Mouse (Mus musculus): ENCODE measurements around the gene Fam24a. TPM values are rescaled to one million over a fixed set of nuclear protein-coding genes. Genes with fewer than 3 reads are reported as not detected.

Gene Fam24a
- polyA plus RNA-seq, 1 experiment from 2014 or later, result 0.31 TPM

DNA sequence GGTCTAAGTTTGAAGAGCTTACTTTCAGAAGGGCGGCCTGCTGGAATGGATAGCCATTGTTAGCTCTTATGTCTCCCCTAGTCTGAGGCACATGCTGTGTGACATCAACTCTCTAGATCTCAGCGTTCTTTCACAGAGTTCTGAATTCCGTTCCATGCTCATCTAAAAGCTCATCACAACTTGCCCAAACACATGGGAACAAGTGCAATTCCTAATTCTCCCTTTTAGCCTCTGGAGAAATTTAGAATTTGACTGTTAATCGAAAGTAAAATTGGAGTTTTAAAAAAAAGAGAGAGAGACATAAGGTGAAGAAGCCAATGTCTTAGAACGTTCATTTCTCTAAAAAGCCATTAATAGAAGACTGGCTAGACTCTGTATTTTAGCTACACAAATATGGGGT lies 4.2 kb upstream of the Fam24a start, which contains the start of gene Fam24b:
Gene Fam24b, minus strand, starts transcription at position 101 of the 400 bp plus-strand sequence.
- 90% methylated on average over 5 of the region's 5 CpGs for WGBS
- H3K9ac ChIP-seq (ENCODE audit: low read depth, low read length), result no peak within 1 kb of the TSS
- H3K36me3 ChIP-seq (ENCODE audit: control insufficient read depth, insufficient read depth, low read length), result no peaks in the 10 kb centered on the region
- DNase-seq (ENCODE audit: low spot score) (no peak), ATAC-seq (ENCODE audit: low read depth) (no peak)
- no peaks in the 10 kb centered on the region for H3K9me3 ChIP-seq (ENCODE audit: control insufficient read depth, low read length)
- H3K27me3 ChIP-seq (replicated peaks; ENCODE audit: control insufficient read depth, insufficient read depth, low read length), result no peaks in the 10 kb centered on the region
- H3K4me1 ChIP-seq (ENCODE audit: control insufficient read depth, insufficient read depth, low read length), result no peaks in the 10 kb centered on the region
- no peak within 1 kb of the TSS for H3K27ac ChIP-seq (replicated peaks; ENCODE audit: low read depth, low read length)
- H3K4me3 ChIP-seq (ENCODE audit: low read depth, low read length), result no peak within 1 kb of the TSS
- H3K4me2 ChIP-seq (ENCODE audit: low read depth, low read length), result no peak within 1 kb of the TSS

DNA sequence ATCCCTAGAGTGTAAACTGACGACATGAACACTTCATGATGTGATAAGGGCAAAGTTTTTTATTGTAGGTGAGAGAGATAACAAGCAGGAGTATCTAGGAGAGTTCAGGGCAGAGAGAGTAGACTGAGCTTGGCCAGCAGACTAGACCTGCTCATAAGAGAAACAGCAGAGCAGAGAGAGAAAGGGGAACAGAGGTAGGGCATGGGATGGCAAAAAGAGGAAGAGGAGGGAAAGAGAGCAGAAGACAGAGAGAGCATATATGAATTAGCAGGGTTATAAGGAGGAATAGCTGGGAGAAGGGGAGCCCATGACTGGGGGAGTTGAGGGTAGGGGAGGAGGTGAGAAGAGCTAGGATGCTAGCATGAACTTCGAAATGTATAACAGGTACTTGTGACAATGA lies 2.0 kb upstream of the Fam24a start:
- Histone ChIP-seq H3K9me3 (ENCODE audit: control insufficient read depth, low read length) (no peaks in the 10 kb centered on the region), H3K4me1 (ENCODE audit: control insufficient read depth, insufficient read depth, low read length) (no peaks in the 10 kb centered on the region), H3K27me3 (replicated peaks; ENCODE audit: control insufficient read depth, insufficient read depth, low read length) (no peaks in the 10 kb centered on the region), H3K9ac (ENCODE audit: low read depth, low read length) (no peak overlapping the region), H3K4me3 (ENCODE audit: low read depth, low read length) (no peak overlapping the region), H3K4me2 (ENCODE audit: low read depth, low read length) (no peak overlapping the region), H3K36me3 (ENCODE audit: control insufficient read depth, insufficient read depth, low read length) (no peaks in the 10 kb centered on the region), H3K27ac (replicated peaks; ENCODE audit: low read depth, low read length) (no peak overlapping the region)
- DNase-seq (ENCODE audit: low spot score), result no peak
- WGBS, result 71% methylated on average over 2 of the region's 2 CpGs
- no peak for ATAC-seq (ENCODE audit: low read depth)

DNA sequence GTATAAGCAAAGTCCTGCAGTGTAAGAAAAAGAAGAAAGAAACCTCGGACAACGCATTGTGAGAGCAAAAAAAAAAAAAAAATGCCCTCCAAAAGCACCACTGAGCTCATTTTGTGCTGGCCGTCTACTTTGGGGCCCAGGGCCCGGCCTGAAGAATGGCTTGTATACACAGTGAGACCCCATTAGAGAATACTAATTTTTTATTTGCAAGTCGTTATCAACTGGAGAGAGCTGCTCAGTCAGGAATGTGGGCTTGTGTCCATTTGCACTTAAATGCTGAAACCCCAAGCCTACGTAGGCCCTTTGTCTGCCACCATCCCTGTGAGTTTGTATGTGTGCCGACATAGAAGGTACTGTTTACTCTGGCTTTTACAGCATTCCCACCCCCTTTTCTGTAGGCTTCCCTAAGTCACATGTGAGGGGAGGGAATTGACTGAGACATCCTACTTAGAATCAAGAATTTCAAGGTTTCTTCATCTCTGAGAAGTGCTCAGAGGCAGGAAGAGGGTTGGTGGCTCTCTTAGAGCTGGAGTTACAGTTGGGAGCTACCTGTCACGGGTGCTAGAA lies 3.9 kb downstream of the Fam24a start:
- Histone ChIP-seq H3K27me3 (replicated peaks; ENCODE audit: control insufficient read depth, insufficient read depth, low read length) (no peaks in the 10 kb centered on the region), H3K36me3 (ENCODE audit: control insufficient read depth, insufficient read depth, low read length) (peaks cover 22% of the 10 kb centered on the region), H3K27ac (replicated peaks; ENCODE audit: low read depth, low read length) (no peak overlapping the region), H3K4me2 (ENCODE audit: low read depth, low read length) (no peak overlapping the region), H3K9me3 (ENCODE audit: control insufficient read depth, low read length) (no peaks in the 10 kb centered on the region), H3K9ac (ENCODE audit: low read depth, low read length) (no peak overlapping the region), H3K4me1 (ENCODE audit: control insufficient read depth, insufficient read depth, low read length) (no peaks in the 10 kb centered on the region), H3K4me3 (ENCODE audit: low read depth, low read length) (no peak overlapping the region)
- no peak for ATAC-seq (ENCODE audit: low read depth)
- WGBS, result 59% methylated on average over 8 of the region's 8 CpGs
- DNase-seq (ENCODE audit: low spot score), result no peak

DNA sequence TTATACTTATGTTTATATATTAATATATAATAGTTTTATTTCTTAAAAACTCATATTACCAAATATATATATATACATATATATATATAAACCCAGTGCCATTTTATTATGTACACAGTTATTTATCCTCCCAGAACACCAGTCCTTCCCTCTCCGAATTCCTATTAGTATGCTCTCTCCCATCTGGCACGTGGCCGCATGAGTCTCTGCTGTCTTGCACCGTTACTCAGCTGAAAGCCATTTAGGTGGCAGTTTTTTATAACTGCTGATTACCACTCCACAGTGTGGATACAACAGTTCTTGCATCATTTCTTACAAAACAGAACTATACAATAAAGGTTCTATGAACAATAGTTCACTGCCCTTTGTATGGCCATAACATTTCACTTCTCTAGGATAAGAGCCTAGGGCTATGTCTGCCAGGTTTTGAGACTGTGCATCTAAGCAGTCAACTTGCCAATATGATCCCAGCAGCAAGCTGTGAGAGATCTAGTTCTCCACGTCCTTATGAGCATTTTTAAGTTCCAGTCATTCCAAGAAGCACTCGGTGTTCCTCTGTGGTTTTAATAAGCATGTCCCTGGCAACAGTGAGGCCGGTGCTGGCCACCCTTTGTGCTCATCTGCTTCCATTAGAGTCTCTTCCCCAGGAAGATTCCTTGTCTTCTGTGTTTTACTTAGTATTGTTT lies 12.3 kb downstream of the Fam24a start:
- peaks cover 75% of the 10 kb centered on the region for H3K36me3 ChIP-seq (ENCODE audit: control insufficient read depth, insufficient read depth, low read length)
- H3K4me1 ChIP-seq (ENCODE audit: control insufficient read depth, insufficient read depth, low read length), result no peaks in the 10 kb centered on the region
- H3K9ac ChIP-seq (ENCODE audit: low read depth, low read length), result no peak overlapping the region
- no peak overlapping the region for H3K27ac ChIP-seq (replicated peaks; ENCODE audit: low read depth, low read length)
- no peaks in the 10 kb centered on the region for H3K9me3 ChIP-seq (ENCODE audit: control insufficient read depth, low read length)
- no peaks in the 10 kb centered on the region for H3K27me3 ChIP-seq (replicated peaks; ENCODE audit: control insufficient read depth, insufficient read depth, low read length)
- H3K4me3 ChIP-seq (ENCODE audit: low read depth, low read length), result no peak overlapping the region
- DNase-seq (ENCODE audit: low spot score) (no peak), ATAC-seq (ENCODE audit: low read depth) (no peak)
- 77% methylated on average over 7 of the region's 7 CpGs for WGBS
- no peak overlapping the region for H3K4me2 ChIP-seq (ENCODE audit: low read depth, low read length)

DNA sequence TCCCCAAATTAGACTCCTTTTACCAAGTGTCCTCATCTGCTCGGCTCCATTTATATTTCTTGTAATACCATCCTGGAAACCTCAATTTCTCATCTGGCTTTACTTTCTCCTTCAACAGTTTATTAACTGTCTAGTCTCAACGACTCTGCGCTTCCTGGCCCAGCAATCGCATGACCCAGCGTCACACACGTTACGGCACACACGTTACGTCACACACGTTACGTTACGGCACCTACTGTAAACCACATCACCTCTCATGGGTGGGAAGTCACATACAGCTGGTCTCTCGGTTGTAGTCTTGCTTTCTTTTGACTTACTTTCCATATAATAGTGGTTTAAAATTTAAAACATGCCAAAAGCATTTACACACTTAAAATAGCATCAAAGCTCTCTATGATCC lies 22.4 kb downstream of the Fam24a start:
- peaks cover 65% of the 10 kb centered on the region for H3K36me3 ChIP-seq (ENCODE audit: control insufficient read depth, insufficient read depth, low read length)
- H3K4me1 ChIP-seq (ENCODE audit: control insufficient read depth, insufficient read depth, low read length), result 0 out of 2 replicates have a peak, but pooled peaks cover 2% of the 10 kb centered on the region
- WGBS, result 96% methylated on average over 13 of the region's 13 CpGs
- ATAC-seq (ENCODE audit: low read depth) (no peak), DNase-seq (ENCODE audit: low spot score) (no peak)
- H3K4me3 ChIP-seq (ENCODE audit: low read depth, low read length), result no peak overlapping the region
- no peak overlapping the region for H3K4me2 ChIP-seq (ENCODE audit: low read depth, low read length)
- no peak overlapping the region for H3K27ac ChIP-seq (replicated peaks; ENCODE audit: low read depth, low read length)
- H3K9ac ChIP-seq (ENCODE audit: low read depth, low read length), result no peak overlapping the region
- no peaks in the 10 kb centered on the region for H3K27me3 ChIP-seq (replicated peaks; ENCODE audit: control insufficient read depth, insufficient read depth, low read length)
- no peaks in the 10 kb centered on the region for H3K9me3 ChIP-seq (ENCODE audit: control insufficient read depth, low read length)

DNA sequence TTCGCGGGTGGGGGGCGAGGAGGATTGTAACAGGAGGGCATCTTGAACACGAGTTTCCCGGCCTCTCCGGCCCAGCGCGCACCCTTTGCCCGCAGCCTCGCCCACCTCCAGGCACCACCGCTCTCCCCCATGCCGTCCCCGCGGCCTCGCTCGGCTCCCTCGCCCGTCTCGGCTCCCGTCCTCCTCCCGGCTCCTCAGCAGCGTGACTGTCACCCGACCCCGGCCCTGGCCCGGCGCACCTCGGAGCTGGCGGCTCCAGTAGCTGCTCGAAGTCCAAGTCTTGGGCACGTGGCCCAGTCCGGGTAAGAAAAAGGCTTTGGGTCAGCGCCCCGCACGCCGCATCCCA lies 28.6 kb downstream of the Fam24a start:
- WGBS, result under 1% methylated on average over 34 of the region's 35 CpGs
- peaks cover 20% of the 10 kb centered on the region for H3K36me3 ChIP-seq (ENCODE audit: control insufficient read depth, insufficient read depth, low read length)

DNA sequence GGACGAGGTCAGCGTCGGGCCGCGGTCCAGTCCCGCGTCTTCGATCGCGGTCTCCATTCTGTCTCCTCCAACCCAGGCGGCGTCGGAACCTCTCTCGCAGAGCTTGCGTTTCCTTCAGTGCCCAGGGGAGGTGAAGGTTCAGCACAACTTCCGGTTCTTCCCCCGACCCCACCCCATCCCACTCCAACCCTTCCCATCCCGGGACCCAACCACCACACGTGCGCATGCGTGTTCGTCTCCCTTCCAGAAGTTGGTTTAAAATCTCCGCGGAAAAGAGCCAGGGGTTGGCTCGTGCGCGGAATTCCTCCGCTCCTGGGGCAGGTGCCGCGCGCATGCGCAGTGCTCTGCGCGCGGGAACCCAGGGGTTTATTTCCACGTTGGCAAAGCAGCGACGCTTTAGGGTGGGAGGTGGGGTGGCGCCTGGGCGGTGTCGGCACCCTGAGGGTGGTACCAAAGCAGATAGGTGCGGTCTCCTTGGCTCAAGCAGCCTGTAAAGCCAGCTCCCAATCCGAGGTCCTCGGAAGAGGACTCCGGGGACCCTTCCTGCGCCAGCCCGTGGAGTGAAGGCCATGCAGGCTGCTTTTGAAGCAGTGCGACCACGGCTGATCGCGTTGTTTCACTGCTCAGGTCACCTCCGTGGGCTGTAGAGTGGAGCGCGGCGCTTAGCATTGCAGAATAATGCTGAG lies 29.1 kb downstream of the Fam24a start, which contains the start of gene 2310057M21Rik:
Gene 2310057M21Rik, minus strand, starts transcription at position 145 of the 686 bp plus-strand sequence.
- H3K4me3 ChIP-seq (ENCODE audit: low read depth, low read length), result peak within 1 kb of the TSS; percentile 87
- peak; percentile 98 for ATAC-seq (ENCODE audit: low read depth)
- WGBS, result under 1% methylated on average over 49 of the region's 55 CpGs
- H3K27me3 ChIP-seq (replicated peaks; ENCODE audit: control insufficient read depth, insufficient read depth, low read length), result no peaks in the 10 kb centered on the region
- peak within 1 kb of the TSS; percentile 92 for H3K9ac ChIP-seq (ENCODE audit: low read depth, low read length)
- H3K4me1 ChIP-seq (ENCODE audit: control insufficient read depth, insufficient read depth, low read length), result peaks cover 12% of the 10 kb centered on the region
- peaks cover 15% of the 10 kb centered on the region for H3K36me3 ChIP-seq (ENCODE audit: control insufficient read depth, insufficient read depth, low read length)
- DNase-seq (ENCODE audit: low spot score), result peak; percentile 99
- no peaks in the 10 kb centered on the region for H3K9me3 ChIP-seq (ENCODE audit: control insufficient read depth, low read length)
- H3K27ac ChIP-seq (replicated peaks; ENCODE audit: low read depth, low read length), result peak within 1 kb of the TSS; percentile 88
- H3K4me2 ChIP-seq (ENCODE audit: low read depth, low read length), result peak within 1 kb of the TSS; percentile 81

More for the DNA sequence above, 28.6 kb downstream of the Fam24a start:
- H3K4me2 ChIP-seq (ENCODE audit: low read depth, low read length), result peak overlapping the region; percentile 81
- H3K27ac ChIP-seq (replicated peaks; ENCODE audit: low read depth, low read length), result peak overlapping the region; percentile 87
- H3K9me3 ChIP-seq (ENCODE audit: control insufficient read depth, low read length), result no peaks in the 10 kb centered on the region
- ATAC-seq (ENCODE audit: low read depth) (peak; percentile 77), DNase-seq (ENCODE audit: low spot score) (no peak)
- H3K4me1 ChIP-seq (ENCODE audit: control insufficient read depth, insufficient read depth, low read length), result peaks cover 12% of the 10 kb centered on the region
- peak overlapping the region; percentile 92 for H3K9ac ChIP-seq (ENCODE audit: low read depth, low read length)
- peak overlapping the region; percentile 87 for H3K4me3 ChIP-seq (ENCODE audit: low read depth, low read length)
- H3K27me3 ChIP-seq (replicated peaks; ENCODE audit: control insufficient read depth, insufficient read depth, low read length), result no peaks in the 10 kb centered on the region

GRCm38 (mm10) chr7:131364131-131364530 lies 30.5 kb downstream of the Fam24a start:
- Histone ChIP-seq H3K9me3 (ENCODE audit: control insufficient read depth, low read length) (no peaks in the 10 kb centered on the region), H3K36me3 (ENCODE audit: control insufficient read depth, insufficient read depth, low read length) (peaks cover 3% of the 10 kb centered on the region; the same call in 1 of the 2 replicates), H3K4me3 (ENCODE audit: low read depth, low read length) (no peak overlapping the region), H3K9ac (ENCODE audit: low read depth, low read length) (no peak overlapping the region), H3K27me3 (replicated peaks; ENCODE audit: control insufficient read depth, insufficient read depth, low read length) (no peaks in the 10 kb centered on the region), H3K4me2 (ENCODE audit: low read depth, low read length) (no peak overlapping the region), H3K4me1 (ENCODE audit: control insufficient read depth, insufficient read depth, low read length) (peaks cover 12% of the 10 kb centered on the region), H3K27ac (replicated peaks; ENCODE audit: low read depth, low read length) (no peak overlapping the region)
- WGBS, result 94% methylated on average over 8 of the region's 8 CpGs
- ATAC-seq (ENCODE audit: low read depth), result no peak
- DNase-seq (ENCODE audit: low spot score), result no peak
